Mouse (Mus musculus): ENCODE results near the gene Cdh13. TPM values are rescaled to one million over a fixed set of nuclear protein-coding genes. Genes with fewer than 3 reads are reported as not detected.

Cdh13 gene
- total RNA-seq, 2 experiments from 2014 or later = 40.7 to 43.8 TPM

- no peak for DNase-seq (ENCODE audit: low spot score in 2 of 2)
These were observed 12.9 kb downstream of the Cdh13 start for GRCm38 (mm10) chr8:118296477-118296876.

GRCm38 (mm10) chr8:118306957-118307356, 23.4 kb downstream of the Cdh13 start:
- DNase-seq (ENCODE audit: low spot score in 2 of 2) = no peak

GRCm38 (mm10) chr8:118309106-118309505, 25.6 kb downstream of the Cdh13 start:
- DNase-seq (ENCODE audit: low spot score in 2 of 2) = no peak

GRCm38 (mm10) chr8:118313426-118314187, 30.1 kb downstream of the Cdh13 start:
- peak in 1 of 2 experiments; percentile 11 for DNase-seq (ENCODE audit: low spot score in 2 of 2)

- no peak for DNase-seq (ENCODE audit: low spot score in 2 of 2)
These were observed 30.6 kb downstream of the Cdh13 start for GRCm38 (mm10) chr8:118314188-118314563.

GRCm38 (mm10) chr8:118314932-118315331, 31.4 kb downstream of the Cdh13 start:
- no peak for DNase-seq (ENCODE audit: low spot score in 2 of 2)

GRCm38 (mm10) chr8:118316440-118316839, 32.9 kb downstream of the Cdh13 start:
- no peak for DNase-seq (ENCODE audit: low spot score in 2 of 2)

GRCm38 (mm10) chr8:118320566-118320965, 37.0 kb downstream of the Cdh13 start:
- no peak for DNase-seq (ENCODE audit: low spot score in 2 of 2)

GRCm38 (mm10) chr8:118323421-118323820, 39.9 kb downstream of the Cdh13 start:
- DNase-seq (ENCODE audit: low spot score in 2 of 2) = no peak

GRCm38 (mm10) chr8:118334933-118335332, 51.4 kb downstream of the Cdh13 start:
- DNase-seq (ENCODE audit: low spot score in 2 of 2) = no peak

- peak in 1 of 2 experiments; percentile 11 for DNase-seq (ENCODE audit: low spot score in 2 of 2)
These were observed 56.2 kb downstream of the Cdh13 start for GRCm38 (mm10) chr8:118339711-118340110.

- peak in 1 of 2 experiments; percentile 23 for DNase-seq (ENCODE audit: low spot score in 2 of 2)
These were observed 59.7 kb downstream of the Cdh13 start for GRCm38 (mm10) chr8:118343267-118343666.

GRCm38 (mm10) chr8:118348710-118349489, 65.4 kb downstream of the Cdh13 start:
- no peak for DNase-seq (ENCODE audit: low spot score in 2 of 2)

GRCm38 (mm10) chr8:118350136-118350535, 66.6 kb downstream of the Cdh13 start:
- DNase-seq (ENCODE audit: low spot score in 2 of 2) = no peak

GRCm38 (mm10) chr8:118353022-118353421, 69.5 kb downstream of the Cdh13 start:
- DNase-seq (ENCODE audit: low spot score in 2 of 2) = no peak

GRCm38 (mm10) chr8:118357067-118357466, 73.5 kb downstream of the Cdh13 start:
- no peak for DNase-seq (ENCODE audit: low spot score in 2 of 2)

GRCm38 (mm10) chr8:118357596-118357995, 74.1 kb downstream of the Cdh13 start:
- DNase-seq (ENCODE audit: low spot score in 2 of 2) = no peak

- DNase-seq (ENCODE audit: low spot score in 2 of 2) = peak in 1 of 2 experiments; percentile 34
These were observed 80.2 kb downstream of the Cdh13 start for GRCm38 (mm10) chr8:118363781-118364180.

- DNase-seq (ENCODE audit: low spot score in 2 of 2) = no peak
These were observed 89.6 kb downstream of the Cdh13 start for GRCm38 (mm10) chr8:118373092-118373491.

- DNase-seq (ENCODE audit: low spot score in 2 of 2) = peak in 1 of 2 experiments; percentile 60
These were observed 91.2 kb downstream of the Cdh13 start for GRCm38 (mm10) chr8:118374738-118375137.

- DNase-seq (ENCODE audit: low spot score in 2 of 2) = peak in 1 of 2 experiments; percentile 26
These were observed 93.3 kb downstream of the Cdh13 start for GRCm38 (mm10) chr8:118376791-118377190.

GRCm38 (mm10) chr8:118378985-118379384, 95.5 kb downstream of the Cdh13 start:
- DNase-seq (ENCODE audit: low spot score in 2 of 2) = no peak

Measured in layer of hippocampus, adult 18-20 months (tissue).